Mouse (Mus musculus) myocyte (in vitro differentiated cells): ENCODE measurements around the gene Ctf2.

Experiments
- CEBPB ChIP-seq: IDR thresholded peaks from 2 replicates; pipeline ENCODE4 v1.6.1; 2011; ENCODE audit warnings: mild to moderate bottlenecking, moderate library complexity; ENCODE audit not compliant: poor library complexity, insufficient read depth, severe bottlenecking
- MAX ChIP-seq: IDR thresholded peaks from one replicate; pipeline ENCODE4 v1.6.1; 2011; ENCODE audit warnings: low read depth, mild to moderate bottlenecking, control low read depth
- MYOD1 ChIP-seq, 3 experiments: IDR thresholded peaks; one replicate each; pipeline ENCODE4 v1.6.1; 2011; ENCODE audit warnings: control low read depth in 2 of 3, low read depth in 2 of 3, mild to moderate bottlenecking in 2 of 3, moderate library complexity in 1 of 3; ENCODE audit not compliant: insufficient read length in 2 of 3, control insufficient read depth in 1 of 3
- POLR2A ChIP-seq: IDR thresholded peaks from one replicate; pipeline ENCODE4 v1.6.1; 2011; ENCODE audit warnings: low read depth, mild to moderate bottlenecking, control low read depth, moderate library complexity; ENCODE audit not compliant: insufficient read length
- POLR2AphosphoS2 ChIP-seq: IDR thresholded peaks from one replicate; pipeline ENCODE4 v1.6.1; 2011; ENCODE audit warnings: low read depth, control low read depth; ENCODE audit not compliant: insufficient read length
- REST ChIP-seq: IDR thresholded peaks from one replicate; pipeline ENCODE4 v1.6.1; 2011; ENCODE audit warnings: mild to moderate bottlenecking, control low read depth, moderate library complexity; ENCODE audit not compliant: insufficient read depth, insufficient read length
- TCF3 ChIP-seq: IDR thresholded peaks from one replicate; pipeline ENCODE4 v1.6.1; 2011; ENCODE audit warnings: low read depth, control low read depth; ENCODE audit not compliant: insufficient read length
- USF1 ChIP-seq: IDR thresholded peaks from one replicate; pipeline ENCODE4 v1.6.1; 2011; ENCODE audit warnings: low read depth, mild to moderate bottlenecking, control low read depth, moderate library complexity

- TF ChIP-seq USF1 (no peak), REST (no peak), POLR2A (no peak), POLR2AphosphoS2 (peak; percentile 45), TCF3 (no peak), MYOD1 (IDR thresholded peaks at IDR 0.05; ENCODE audit: control insufficient read depth in 1 of 3, insufficient read length in 2 of 3, low read depth in 2 of 3) (no peak), MAX (no peak), CEBPB (no peak)
These were observed 40.1 kb upstream of the Ctf2 start for GRCm38 (mm10) chr7:127772080-127772479.
